Mouse (Mus musculus) kidney, postnatal 14 days (tissue): Measurements from ENCODE around the gene Elfn2.

Experiments used
- DNase-seq: peaks from one replicate; pipeline ENCODE4 v3.0.0; 2022; ENCODE audit warnings: mixed read lengths

Gene Elfn2

GRCm38 (mm10) chr15:78720094-78720493 lies 1.5 kb upstream of the Elfn2 start:
- peak; percentile 65 for DNase-seq

DNA sequence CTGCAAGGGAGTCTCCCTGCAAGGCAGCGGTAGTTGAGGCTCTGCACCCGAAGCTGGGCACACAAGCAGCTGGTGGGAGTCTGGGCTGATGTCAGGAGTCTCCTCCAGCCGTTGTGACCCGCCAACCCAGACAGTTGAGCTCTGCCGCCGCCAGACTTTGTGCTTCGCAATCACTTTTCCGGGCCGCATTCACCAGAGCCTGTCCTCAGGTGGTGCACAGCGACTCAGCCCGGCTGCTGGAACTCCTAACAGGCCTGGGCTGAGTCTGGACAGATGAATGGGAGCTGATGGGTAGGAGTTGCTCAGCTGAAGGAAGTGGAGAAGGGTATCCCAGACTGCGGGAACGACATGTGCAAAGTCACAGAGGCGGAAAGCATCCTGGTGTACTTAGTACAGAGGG lies 845 bp upstream of the Elfn2 start:
- DNase-seq, result no peak

- no peak for DNase-seq
These were observed 1.6 kb downstream of the Elfn2 start for GRCm38 (mm10) chr15:78716936-78717335.

- no peak for DNase-seq
These were observed 2.7 kb downstream of the Elfn2 start for GRCm38 (mm10) chr15:78715856-78716255.

- no peak for DNase-seq
These were observed 4.8 kb downstream of the Elfn2 start for GRCm38 (mm10) chr15:78713751-78714150.

DNA sequence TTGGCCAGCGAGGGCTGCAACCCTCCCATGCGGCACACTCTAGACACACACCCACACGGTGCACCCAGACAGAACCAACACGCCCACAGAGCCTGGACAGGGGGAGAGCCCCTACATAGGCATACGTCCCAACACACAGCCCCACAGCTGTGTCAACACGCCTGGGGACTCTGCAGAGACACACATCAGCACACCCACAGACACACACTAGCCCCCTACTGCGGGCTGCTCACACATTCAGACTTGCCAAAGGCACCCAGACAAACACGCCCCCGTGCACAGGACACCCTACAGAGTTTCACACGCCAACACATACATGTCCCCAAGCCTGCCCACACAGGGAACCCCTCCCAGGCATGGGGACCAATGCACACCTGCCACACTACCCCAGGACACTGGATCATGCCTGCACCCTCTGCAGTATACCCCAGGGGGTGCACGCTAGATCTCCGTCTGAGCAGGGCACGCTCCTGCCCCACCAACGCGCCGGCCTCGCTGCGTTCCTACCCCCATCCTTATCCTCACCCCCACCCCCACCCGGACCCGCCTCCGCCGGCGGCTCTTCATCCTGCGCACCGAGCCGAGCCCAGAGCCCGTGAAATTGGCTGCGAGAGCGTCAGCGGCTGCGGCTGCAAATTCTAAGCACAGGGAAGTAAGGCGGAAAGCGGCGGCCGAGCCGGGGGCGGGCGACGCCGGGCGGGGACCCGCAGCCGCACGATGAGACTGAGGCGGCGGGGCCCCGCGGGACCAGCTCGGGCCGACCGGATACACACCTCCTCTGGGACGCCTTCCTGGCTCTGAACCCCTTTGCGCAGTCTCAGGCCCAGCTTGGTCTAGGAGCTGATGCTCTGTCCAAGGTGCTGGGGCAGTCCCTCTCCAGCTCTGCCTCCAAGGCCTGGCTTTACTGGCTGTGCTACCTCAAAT lies 6.0 kb downstream of the Elfn2 start:
- DNase-seq, result peak; percentile 36

GRCm38 (mm10) chr15:78711935-78712334 lies 6.6 kb downstream of the Elfn2 start:
- no peak for DNase-seq

DNA sequence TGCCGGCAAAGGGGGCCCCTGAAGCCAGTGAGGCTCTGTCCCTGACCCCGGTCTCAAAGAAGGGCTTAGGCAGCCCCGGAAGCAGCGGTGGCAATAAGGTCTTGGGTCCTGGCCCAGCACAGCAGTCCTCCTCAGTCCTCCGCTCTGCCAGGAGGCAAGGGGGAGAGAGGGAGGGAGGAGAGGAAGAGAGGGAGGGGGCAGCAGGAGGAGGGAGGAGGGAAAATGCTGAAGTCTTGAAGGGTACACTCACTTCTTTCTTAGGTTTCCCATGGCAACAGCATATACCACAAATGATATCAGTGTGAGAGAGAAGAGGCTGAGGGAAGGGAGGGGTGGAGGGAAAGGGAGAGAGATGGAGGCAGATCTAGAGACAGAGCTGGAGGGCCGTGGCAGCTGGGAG lies 7.9 kb downstream of the Elfn2 start:
- DNase-seq, result no peak

- DNase-seq, result no peak
These were observed 8.8 kb downstream of the Elfn2 start for GRCm38 (mm10) chr15:78709767-78710166.

GRCm38 (mm10) chr15:78706630-78707029 lies 11.9 kb downstream of the Elfn2 start:
- no peak for DNase-seq

DNA sequence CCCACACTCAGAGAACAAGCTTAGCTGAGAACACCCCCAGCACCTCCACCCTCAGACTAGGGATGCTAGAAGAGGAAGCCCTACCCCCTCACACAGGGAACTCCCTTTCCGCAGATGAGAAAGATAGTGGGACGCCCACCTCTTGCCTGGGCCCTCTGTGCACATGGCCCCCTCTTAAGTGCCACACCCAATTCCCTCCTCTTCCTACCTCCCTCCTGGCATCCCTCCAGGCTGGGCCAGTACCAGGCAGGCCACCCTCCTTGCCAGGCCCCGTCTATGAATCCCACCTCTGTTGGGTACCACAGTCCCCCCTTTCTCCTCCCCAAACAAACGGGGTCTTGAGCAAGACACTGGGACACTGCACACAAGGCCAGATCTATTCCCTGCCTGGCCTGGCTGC lies 13.7 kb downstream of the Elfn2 start:
- DNase-seq, result no peak

DNA sequence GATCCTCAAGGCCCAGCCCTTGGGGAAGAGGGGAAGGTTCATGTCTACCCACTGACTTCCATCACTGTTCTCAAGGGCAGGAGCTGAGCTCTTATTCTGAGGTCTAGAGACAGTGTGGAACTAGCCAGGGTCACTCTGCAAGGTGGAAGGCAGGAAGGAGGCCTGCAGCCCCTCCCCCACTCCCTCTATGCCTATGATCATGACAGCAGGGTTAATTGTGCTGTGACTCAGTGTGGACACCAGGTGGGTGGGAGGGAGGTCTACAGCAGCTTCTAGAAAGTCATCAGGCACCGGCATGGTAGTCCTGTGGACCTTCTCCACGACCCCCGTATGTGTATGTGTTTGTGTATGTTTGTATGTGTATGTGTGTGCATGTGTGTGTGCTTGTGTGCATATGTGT lies 14.6 kb downstream of the Elfn2 start:
- no peak for DNase-seq

GRCm38 (mm10) chr15:78700420-78700819 lies 18.2 kb downstream of the Elfn2 start:
- DNase-seq, result no peak

- DNase-seq, result no peak
These were observed 19.1 kb downstream of the Elfn2 start for GRCm38 (mm10) chr15:78699513-78699912.

- no peak for DNase-seq
These were observed 20.0 kb downstream of the Elfn2 start for GRCm38 (mm10) chr15:78698491-78699135.

DNA sequence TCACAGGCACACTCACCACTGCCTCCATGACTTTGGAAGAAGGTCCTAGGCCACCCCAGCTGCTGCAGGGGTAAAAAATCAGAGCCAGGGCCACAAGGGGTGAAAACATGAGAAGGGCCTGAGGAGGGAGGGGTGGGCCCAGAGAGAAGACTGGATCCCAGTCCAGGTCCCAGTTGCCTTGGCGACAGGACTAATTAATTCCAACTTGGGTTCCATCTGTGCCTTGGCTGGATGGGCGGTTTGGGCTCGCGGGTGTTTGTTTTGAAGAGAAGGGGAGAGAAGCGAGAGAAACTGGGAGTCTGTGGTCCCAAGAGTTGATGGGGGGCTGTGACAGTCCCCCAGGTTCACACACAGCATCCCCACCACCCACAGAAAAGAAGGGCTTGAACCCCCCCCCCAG lies 20.5 kb downstream of the Elfn2 start:
- no peak for DNase-seq

DNA sequence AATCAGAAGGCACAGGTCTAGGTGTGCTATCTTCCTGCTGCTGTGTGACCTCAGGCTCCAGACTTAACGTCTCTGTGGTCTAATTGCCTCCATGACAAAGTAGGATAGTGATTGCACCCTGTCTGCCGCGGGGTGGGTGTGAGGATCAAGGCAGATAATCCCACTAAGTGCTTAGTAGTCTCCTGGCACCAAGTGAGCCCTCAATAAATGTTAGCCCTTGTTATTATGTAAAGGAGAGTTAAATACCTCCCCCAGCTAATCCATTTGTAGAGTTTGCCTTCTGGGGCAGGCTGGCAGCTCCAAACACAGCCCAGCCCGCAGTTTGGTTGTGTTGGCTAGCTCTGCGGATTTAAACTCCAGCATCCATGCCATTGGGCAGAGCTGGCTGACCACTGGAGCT lies 22.8 kb downstream of the Elfn2 start:
- DNase-seq, result no peak

DNA sequence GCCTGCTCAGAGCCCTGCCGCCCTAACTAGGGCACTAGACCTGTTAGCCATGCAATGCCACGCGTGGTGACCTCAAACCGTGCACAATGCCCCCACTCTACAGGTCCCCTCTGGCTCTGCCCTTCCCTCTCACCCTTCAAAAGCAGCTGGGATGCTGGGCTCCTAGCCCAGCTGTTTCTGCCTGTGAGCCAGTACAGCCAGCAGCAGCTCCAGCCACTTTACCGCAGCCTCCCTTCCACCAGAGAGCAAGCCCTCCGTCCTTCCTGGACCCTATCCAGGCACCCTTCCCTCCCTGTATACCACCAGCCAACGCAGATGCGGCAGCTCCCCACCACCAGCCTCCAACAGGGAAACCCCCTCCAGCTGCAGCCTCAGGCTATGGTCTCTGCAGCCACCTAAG lies 26.1 kb downstream of the Elfn2 start:
- DNase-seq, result no peak

DNA sequence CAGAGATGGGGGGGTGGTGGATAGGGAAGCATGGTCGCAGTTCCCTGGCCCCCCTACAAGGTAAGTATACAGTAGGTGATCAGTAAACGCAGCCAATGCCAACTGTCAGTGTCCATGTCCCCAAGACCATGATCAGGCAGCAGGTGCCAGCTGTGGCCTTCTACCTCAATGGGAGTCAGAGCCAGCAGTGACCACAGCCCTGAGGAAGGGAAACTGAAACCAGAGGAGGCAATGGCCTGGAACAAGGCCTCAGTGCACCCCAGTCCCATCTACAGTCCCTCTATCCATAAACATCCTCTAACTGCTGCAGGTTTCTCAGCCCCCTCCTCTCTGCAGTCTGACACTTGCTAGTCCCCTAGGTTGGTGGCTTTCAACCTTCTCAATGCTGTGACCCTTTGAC lies 27.9 kb downstream of the Elfn2 start:
- no peak for DNase-seq

GRCm38 (mm10) chr15:78686910-78687309 lies 31.7 kb downstream of the Elfn2 start:
- DNase-seq, result no peak

DNA sequence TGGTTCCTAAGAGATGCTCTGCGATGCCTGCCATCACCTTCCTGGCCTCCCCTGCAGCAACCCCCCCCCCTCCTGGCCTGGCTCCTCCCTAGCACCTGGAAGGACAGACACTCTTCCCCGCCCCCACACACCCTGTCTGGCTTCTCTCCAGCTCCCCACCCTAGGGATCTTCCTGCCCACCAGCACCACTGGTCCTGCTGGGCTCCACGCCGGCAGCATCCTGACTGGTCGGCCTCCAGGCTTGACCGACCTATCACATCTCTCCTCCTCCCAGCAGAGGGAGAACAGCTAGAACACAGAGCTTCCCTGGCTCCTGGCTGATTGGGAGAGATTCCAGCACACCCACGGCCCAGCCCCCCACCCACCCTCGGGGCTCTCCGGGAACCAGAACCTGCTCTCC lies 34.5 kb downstream of the Elfn2 start:
- DNase-seq, result no peak

- no peak for DNase-seq
These were observed 35.1 kb downstream of the Elfn2 start for GRCm38 (mm10) chr15:78683474-78683873.

- no peak for DNase-seq
These were observed 36.8 kb downstream of the Elfn2 start for GRCm38 (mm10) chr15:78681781-78682180.

GRCm38 (mm10) chr15:78681301-78681700 lies 37.3 kb downstream of the Elfn2 start:
- DNase-seq, result no peak
